Mouse (Mus musculus) CD4-positive helper T cell, adult 2 months (primary cell): ENCODE results near the gene Cdk6.

Source experiments
- DNase-seq: peaks from one replicate; pipeline ENCODE4 v3.0.0-alpha.2; 2012; ENCODE audit warnings: low read depth, missing footprints, low spot score

The Cdk6 gene

DNA sequence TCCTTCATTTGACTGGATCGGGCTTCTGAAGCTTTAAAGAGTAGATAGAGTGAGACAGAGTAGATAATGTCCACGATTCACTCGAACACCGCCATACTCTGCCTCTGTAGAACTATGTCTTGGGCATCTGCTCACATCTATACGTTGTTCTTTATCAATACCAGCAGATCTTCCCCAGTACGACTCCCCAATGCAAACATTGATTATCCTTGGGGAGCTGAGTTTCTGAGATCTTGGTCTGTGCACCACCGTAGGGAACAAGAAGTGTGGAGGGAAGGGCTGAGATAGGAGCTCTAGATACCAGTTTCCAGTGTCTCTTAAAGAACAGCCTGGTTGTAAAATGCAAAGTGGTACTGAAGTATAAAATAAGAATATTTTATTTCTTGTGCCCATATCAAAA, 141.2 kb downstream of the Cdk6 start:
- no peak for DNase-seq

DNA sequence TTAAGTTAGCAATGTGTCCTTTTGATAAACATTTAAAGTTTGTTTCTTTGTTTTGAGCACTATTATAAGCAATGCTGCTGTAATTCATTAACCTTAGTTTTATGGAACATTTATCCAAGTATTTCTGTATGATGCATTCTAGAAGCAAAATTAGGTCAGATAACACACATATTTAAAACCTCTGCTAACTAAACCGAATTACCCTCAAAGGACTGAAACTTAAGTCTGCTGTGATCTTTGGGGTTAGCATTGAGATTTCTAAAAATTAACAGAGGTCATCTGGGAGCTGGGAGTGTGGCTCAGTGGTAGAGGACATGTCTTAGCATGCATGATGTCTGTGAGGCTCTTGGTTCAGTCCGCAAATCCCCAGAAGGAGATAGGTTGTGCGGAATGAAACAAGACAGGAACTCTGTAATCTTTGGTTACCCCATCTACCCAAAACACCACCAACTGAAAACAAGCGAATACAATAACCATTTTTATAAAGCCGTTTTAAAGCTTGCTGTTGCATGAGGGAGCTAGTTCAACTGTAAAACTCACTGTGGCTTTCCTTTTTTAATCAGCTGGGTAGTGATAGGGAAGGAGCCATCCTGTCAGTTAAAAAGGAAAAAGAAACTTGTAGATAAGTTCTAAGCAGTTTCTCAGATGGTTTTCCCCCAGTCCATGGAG, 141.9 kb downstream of the Cdk6 start:
- DNase-seq = no peak

DNA sequence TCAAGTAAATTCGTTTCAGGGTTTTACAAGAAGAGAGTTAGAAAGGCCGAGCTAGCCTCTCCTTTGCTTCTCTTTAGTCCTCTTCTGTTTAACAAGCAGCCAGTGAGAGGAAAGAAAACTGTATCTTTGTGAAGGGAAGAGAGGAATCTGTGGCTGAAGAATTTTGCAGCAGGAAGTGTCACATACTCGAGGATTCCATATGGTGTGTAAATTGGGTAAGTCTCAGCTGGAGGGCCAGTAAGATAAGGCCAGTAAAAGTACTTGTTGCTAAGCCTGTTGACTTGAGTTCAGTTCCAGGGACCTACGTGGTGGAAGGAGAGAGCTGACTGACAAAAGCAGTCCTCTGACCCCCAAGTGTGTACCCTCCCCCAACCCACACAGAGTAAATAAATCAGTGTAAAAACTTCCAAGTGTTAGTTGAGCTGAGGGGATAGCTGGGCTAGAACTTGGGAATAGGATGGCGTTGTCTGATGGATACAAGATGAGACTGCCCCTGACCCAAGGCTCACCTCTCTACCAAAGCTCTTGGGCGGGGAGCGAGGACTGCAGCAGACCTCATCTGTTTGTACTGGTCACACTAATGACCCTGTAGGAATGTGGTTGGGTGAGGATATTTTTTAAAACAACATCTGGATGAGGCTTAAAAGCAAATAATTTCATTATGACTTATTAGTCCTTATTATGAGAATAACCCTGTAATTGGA, 145.4 kb downstream of the Cdk6 start:
- no peak for DNase-seq

DNA sequence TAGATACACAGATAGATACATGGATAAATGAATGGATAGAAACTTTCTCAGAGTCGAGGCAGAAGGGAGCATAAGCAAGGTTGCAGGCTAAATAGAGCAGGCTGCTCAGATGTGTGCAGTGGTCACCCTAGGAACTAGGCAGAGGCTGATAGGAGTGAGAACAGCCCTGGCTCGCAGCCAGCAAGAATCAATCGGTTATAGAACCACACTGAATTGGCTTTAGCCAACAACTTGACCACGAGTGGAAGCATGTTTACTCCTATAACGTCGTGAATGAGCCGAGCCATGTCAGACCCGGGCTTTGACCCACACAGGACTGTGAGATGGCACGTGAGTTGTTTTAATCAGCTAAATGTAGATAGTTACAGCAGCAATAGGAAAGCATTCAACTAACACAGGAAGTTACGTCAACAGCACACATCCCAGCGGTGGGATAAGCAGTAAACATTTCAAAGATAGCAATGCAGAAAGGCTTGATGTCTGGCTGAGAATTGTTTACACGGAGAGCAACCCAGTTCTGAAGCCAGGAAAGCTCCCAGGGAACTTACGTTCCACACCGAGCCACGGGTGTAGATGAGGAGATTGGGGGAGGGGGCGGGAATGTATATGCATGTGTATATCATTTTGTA, 147.0 kb downstream of the Cdk6 start:
- no peak for DNase-seq

DNA sequence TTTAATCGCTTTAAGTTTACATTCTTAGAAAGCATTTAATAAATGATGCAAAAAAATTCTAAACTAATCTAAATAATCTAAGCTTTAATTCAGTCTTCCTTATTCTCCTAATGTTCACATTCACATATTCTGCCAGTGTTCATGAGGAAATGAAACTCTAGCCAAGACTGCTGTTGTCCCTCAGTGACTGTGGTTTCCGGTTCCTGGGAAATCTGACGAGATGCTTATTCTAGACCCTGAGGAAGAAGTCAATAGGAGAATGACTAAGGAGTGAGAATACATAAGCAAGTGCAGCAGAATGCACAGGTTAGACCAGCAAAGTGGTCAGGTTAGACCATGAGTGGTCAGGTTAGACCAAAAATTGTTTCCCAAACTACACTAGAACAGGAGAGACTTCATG, 149.1 kb downstream of the Cdk6 start:
- DNase-seq = no peak

DNA sequence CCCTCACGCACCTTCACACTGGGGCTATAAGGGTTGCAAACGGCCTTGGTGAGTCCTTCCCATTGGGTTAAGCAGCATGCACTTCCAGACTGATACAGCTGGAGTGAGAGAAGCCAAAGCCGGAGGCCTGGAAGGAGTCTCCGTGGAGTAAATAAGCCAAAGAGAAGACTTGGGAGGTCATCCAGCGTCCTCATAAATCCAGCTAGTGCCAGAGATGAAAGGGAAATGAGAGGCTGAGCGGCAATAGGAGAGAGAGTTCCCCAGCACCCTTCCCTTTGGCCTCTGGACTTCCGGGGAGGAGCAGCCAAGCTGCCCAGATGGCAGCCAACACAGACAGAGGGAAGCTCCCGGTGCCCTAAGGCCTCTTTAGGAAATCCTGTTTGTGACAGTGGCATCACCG, 149.8 kb downstream of the Cdk6 start:
- no peak for DNase-seq

DNA sequence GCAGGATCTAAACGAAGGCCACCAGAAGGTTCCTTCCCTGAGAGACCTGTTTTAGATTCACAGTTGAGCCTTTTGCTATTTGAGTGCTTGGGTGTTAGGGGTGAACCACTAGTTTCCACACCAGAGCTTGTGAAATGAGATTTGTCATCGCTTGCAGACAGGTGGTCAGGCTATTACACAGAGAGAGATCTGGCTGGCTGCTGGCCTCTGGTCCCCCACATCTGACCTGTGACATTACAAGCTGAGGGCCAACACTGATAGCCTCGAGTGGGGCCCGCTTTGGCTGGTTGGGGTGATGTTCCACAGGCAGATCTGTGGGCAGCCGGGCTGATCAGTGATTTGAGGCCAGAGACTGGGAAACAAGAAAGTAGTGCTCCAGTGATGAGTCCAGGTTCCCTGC, 150.6 kb downstream of the Cdk6 start:
- DNase-seq = no peak

DNA sequence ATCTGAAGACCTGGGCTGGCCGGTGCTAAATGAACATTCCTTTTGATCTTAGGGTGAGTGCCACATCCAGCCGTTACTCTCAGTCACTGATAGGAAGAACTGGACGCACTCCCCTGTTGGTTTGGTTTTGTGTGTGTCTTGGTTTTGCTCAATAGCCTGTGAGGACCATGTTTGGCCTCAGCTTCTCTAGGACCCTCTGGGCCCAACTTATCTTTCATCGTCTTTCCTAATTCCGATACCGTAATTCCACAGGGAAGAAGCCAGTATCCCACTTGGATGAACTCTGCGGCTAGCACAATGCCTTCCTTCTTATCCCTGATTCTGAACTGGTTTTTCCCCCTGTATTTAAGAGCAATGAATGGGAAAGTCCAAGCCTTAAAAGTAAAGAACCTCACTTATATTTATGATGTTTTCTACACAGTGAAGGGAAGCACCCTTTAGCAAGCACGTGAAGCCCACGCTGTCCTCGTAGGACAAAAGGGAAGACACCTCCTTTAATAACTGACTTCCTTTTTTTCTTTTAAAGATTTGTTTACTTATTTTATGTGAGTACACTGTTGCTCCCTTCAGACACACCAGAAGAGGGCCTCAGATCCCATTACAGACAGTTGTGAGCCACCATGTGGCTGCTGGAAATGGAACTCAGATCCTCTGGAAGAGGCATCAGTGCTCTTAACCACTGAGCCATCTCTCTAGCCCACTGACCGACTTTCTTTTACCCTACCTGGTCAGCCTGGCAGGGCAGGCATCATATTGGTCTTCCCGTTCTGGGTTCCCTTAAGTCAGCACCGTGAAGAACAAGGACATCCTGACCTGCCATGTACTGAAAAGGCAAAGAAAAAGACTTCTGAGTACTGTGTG, 151.7 kb downstream of the Cdk6 start:
- no peak for DNase-seq

DNA sequence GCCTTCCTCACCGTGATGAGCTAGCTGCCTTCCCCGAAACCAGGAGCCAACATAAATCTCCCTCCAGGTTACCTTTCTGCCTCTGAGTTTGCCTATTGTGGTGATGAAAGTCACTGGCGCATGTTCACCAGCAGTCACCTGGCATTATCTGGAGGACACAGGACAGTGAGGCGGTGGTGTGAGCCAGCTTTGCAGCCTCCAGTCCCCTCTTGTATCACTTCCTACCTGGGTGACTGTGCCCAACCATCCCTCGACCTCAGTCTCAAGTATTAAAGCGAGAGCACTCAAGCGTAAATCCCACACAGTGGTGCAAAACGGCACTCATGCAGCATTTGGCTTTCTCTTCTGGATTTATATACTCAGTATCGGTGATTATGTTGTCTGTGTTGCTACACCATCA, 152.7 kb downstream of the Cdk6 start:
- DNase-seq = no peak

DNA sequence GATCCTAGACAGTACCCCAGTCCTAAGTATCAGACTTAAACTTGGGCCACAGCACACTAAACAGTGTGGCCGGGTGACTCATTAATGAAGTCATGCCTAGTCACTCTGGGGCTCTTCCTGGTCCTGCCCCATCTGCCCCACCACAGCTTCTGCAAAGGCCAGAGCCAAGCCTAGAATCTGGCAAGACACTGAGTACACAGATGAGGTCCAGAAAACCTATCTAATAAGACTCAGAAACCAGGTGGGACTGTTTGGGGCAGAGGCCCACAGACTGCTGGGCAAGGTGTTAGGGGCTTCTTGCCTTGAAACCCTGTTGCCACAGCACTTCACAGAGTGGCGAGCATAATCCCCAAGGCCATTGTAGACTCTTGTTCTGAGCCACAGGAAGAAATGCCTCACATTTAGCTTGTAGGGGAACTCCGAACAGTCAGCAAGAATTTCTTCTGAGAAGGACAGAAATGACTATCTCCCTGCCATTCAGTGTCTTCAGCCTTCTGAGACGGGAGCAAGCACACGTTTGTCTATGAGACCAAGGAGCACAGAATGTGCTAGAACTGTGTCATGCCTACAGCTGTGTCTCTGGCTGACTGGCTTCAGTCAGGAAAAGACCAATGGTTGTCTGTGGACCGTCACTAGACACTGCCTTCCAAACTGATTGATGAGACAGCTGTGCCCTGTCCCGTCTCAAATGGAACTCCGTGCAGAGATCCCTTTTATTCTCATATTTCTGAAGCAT, 153.3 kb downstream of the Cdk6 start:
- DNase-seq = peak; percentile 63

DNA sequence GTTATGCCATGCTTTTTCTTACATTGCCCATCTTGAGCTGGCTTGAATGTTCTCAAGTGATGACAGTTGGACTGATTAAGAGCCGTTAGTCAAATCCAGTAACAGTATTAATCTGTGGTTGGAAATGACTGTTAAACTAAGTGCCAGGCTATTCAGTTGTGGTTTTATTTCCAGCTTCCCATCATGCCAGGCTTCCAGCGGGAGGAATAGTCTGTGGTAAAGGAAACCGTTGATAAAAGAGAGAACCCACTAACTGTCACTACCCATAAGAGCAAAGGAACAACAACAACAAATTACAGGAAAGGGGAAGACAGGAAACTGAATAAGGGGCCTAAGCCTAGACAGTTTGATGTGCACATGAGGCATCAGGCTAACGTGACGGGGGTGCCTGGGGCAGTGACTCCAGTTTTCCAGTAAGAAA, 156.2 kb downstream of the Cdk6 start:
- DNase-seq = peak; percentile 45

DNA sequence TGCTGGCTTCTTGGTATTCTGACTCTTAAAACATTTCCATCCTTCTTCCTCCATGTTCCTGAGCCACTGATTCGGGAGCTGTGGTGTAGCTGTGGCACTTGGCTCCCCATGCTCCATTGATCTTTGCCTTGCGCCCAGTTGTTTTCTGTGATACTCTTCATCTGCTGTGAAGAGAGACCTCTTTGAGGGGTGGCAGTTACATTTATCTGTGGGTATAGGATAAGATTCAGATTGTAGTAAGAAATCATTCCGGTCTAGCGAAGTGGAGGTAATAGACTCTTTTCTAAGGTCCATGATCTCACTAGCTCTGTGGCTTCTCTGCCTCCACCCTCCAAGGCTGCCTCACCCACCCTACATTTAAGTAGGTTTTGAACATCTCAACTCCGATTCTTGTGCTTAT, 159.0 kb downstream of the Cdk6 start:
- no peak for DNase-seq

DNA sequence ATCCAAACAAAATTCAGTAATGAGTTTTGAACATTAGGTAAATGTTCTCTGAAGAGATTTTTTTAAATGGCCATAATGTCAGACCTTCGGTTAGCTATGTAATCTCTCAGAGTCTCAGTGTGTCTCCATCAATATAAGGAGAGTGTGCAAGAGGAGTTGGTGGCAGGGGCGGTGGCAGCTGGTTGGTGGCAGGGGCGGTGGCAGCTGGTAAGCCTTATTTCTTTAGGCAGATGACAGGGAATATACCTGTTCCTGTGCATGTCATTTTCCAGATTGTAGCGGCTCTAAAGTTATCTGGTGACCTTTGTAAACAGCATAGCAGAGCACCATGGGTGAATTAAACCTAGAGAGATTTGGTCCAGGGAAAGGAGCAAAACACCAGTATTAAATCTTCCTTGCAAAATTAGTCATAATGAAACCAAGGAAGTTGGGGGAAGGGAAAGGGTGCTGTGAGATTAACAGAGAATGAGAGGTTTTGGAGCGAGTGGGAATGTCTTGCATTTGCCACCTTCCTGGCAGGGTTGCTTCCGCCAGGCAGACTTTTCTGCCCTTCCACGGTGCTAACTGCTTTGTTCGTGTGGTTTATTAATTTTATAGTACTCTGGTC, 159.8 kb downstream of the Cdk6 start:
- DNase-seq = no peak

DNA sequence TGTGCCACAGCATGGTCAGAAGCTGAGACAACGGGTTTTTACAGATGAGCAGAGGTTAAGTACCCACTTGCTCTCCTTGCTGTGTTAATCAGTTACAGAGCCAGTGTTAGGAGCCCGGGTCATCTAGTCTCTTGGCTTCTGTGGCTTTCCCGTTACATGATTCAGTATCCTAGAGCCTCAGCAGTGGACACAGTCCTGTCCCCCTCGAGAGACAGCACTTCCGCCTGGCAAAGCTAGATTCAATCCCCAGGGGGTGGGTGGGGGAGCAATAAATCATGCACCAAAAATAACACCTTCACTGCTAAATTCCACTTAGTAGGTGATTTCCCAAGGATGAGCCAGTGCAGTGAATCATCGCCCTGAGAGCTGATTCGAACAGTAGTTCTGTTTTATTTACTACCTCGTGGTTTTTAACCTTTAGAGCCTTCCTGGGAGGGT, 160.3 kb downstream of the Cdk6 start:
- DNase-seq = peak; percentile 62

DNA sequence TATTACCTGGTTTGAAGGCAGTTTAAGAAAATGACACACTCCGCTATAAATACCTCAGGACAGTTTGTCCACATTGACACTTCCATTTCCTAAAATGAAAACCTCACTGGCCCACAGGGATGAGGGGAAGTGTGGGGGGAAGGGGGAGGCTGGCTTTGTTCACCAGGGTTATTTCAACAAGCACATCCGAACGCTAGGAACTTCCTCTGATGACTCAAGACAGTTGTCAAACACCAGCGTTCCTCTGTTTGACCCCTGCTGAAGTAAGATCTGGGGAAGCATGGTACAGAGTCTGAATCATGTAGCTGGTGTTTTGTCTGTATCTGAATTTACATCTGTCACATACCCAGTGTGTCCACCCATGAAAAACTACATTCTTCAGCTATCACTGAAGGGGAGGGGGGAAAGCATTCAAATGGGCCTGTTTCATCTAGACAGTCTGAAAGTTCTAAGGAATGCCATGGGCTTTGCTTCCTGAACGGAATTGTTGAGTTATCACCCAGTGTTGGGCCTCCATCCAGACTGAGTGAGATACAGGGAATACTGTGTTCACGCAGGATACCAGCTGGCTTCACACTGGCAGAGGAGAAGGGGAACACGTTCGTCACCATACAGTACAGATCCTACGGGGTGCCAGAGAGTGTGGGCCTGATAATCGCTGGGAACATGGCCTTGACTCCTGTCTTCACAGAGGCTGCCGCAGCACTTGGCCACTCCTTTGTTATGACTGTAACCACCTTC, 161.5 kb downstream of the Cdk6 start:
- DNase-seq = peak; percentile 36

DNA sequence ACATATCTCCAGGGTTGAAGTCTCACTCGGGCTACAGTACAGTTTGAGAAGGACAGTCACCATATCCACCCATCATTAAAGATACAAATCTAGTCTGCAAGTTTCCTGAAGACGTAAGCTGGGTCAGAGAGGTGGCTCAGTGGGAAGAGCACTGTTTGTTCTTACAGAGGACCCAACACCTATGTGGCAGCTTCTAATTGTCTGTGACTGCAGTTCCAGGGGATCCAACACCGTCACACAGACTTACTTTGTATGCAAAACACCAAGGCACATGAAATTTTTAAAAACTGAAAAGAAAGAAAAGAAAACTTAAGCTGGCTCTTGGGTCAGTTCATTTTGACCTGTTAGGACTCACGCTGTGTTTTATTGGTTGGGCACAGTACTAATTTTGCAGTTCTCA, 162.1 kb downstream of the Cdk6 start:
- no peak for DNase-seq

DNA sequence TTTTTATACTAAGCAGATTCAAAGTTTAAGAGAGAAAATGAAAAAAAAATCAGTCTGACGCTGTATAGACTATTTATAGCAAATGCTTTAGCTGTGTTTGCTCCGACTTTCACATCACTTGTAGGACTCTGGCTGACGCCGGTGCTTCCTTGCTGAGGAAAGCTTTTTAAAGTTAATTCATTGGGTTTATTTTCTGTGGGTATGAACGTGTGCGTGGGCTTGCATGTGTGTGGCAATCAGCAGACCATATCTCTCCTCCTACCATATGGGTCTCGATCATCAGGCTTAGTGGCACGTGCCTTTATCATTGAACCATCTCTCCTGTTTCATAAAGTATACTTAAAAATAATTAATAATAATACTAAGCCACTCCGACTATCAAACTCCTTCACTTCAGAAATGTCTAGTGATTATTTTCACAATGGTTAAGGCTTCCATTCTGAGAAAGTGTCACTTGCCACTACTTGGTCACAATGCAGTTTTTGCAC, 162.6 kb downstream of the Cdk6 start:
- peak; percentile 40 for DNase-seq

DNA sequence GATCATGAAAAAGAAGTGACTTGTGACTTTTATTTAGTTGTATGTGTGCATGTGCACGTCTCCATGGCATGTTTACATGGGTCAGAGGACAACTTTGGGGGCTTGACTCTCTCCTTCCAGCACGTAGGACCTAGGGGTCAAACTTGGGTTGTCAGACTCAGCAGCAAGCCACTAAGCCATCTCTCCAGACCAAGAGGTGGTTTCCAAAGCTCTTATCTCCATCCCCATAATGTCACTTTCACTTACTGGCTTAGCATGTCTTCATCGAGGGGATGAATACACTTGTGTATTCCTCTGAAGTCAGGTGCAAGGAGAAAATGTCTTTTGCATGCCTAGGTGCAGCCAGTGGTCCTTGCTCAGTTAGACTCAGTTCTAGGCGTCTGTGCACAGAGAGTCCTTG, 163.2 kb downstream of the Cdk6 start:
- DNase-seq = peak; percentile 39

DNA sequence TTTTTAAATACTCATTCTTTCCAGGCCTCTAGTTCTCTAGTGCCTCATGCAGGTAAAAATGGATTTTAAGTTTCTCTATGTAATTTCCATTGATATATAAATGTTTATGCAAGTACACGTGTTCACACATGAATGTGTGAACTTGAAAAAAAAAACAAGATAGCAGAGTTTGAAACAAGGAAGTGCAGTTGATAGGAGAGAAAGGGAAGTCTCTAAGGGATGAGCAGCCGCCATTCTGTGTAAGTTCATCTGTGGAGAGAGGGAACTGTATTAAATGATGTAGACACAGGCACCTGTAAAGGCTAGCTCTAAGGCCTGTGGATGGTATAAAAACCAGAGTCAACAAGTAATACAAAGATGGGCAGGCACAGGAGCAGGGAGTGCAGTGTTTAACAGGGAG, 164.3 kb downstream of the Cdk6 start:
- no peak for DNase-seq
